ENCODE assay signal across 1 mouse cellular context in the genomic region with DNA sequence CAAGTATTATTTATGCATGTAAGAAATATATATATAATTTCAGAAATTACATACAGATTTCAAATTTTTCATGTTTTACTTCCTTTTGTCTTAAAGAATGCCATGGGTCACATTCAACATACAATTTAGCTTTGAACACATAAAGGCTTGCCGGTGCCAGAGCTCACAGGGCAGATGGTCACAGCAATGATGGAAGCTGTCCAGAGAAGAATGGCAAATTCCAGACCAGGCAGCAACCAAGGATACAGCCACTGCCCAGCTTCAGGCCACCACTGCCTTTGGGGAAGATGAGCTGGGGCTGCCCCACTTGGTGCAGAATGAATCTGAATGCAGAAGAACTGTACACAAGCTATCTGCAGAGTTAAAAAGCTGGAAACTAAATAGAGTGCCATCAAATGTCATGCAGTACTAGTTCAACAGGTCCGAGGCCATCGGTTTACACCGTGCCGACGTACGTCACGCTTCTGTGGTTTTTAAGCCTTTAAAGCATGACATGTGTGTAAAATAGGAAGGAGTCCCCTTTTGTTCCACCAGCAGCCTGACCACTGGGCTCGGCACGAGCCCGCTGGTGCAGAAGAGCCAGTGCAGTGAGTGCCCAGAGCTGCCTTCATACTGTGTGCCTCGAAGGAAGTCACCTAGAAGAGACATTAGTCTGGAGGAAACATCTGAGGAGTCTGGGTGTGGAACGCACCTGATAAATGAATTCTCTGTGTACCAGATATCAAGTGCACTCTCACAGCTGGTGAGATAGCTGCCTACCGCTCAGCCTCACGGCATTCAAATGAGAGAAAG.
TF ChIP-seq lines count a peak whose summit lies in the region.

No protein-coding gene starts in this region.

TF ChIP-seq in MEL, 35 proteins besides CTCF, POLR2A, EP300 and RAD21 (continued from another document):
- TF ChIP-seq USF2 (IDR thresholded peaks at IDR 0.05; ENCODE audit: borderline replicate concordance in 1 of 2, insufficient read depth in 1 of 2, low read depth in 1 of 2, low read length in 2 of 2) (no peak), CHD2 (IDR thresholded peaks at IDR 0.05; ENCODE audit: low read length) (no peak), E2F4 (IDR thresholded peaks at IDR 0.05; ENCODE audit: borderline replicate concordance, low read depth, low read length) (no peak), MAX (IDR thresholded peaks at IDR 0.05; ENCODE audit: low read length) (no peak), NELFE (IDR thresholded peaks at IDR 0.05; ENCODE audit: low read depth, low read length) (no peak), GABPA (IDR thresholded peaks at IDR 0.05; ENCODE audit: low read depth, low read length) (no peak), ETS1 (IDR thresholded peaks at IDR 0.05; ENCODE audit: low read depth, low read length) (peak; percentile 92), MYC (IDR thresholded peaks at IDR 0.05; ENCODE audit: low read depth, low read length) (no peak), USF1 (IDR thresholded peaks at IDR 0.05; ENCODE audit: low read depth, low read length) (no peak), KAT2A (conservative IDR thresholded peaks at IDR 0.05; ENCODE audit: low read depth, low read length) (no peak), JUND (IDR thresholded peaks at IDR 0.05; ENCODE audit: low read depth, low read length) (no peak)
